Mouse (Mus musculus): Measurements from ENCODE around the gene Plagl2. TPM values are rescaled to one million over a fixed set of nuclear protein-coding genes. Genes with fewer than 3 reads are reported as not detected.
A peak's percentile ranks its signal among the peaks of the same experiment; 100 is the strongest.

Gene Plagl2
- polyA plus RNA-seq, 1 experiment from 2014 or later: 29.0 TPM

DNA sequence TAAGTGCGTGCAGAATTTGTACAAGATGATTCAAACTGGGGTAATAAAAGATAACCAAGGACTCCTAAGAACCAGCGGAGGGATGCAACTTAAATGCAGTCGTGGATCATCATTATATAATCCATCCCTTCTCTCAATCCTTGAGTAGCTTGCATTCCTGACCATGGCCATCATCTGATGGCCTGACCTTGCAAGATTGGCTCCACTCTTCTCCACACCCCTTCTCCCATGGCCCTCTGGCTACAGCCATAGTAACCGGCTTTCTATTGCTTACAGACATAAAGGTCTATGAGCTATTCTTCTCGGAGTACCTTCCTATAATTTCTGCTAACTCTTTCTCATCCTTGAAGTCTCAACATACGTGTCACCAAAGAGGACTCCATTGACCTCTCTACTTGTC, 930 bp upstream of the Plagl2 start:
- Histone ChIP-seq H3K4me2 (replicated peaks; ENCODE audit: low read depth, low read length) (peak overlapping the region; percentile 38), H3K27me3 (ENCODE audit: control insufficient read depth, insufficient read depth, low read length) (no peaks in the 10 kb centered on the region), H3K9me3 (ENCODE audit: control insufficient read depth, low read depth, low read length) (no peaks in the 10 kb centered on the region), H3K9ac (replicated peaks; ENCODE audit: low read depth, low read length) (peak overlapping the region; percentile 98; the same call in 1 of the 2 replicates), H3K36me3 (ENCODE audit: control insufficient read depth, insufficient read depth, low read length) (peaks cover 19% of the 10 kb centered on the region; the same call in 1 of the 2 replicates), H3K27ac (ENCODE audit: low read length) (0 out of 2 replicates have a peak overlapping the region, but pooled peaks have one; percentile 95), H3K4me1 (ENCODE audit: control insufficient read depth, insufficient read depth, low read length) (peaks cover 18% of the 10 kb centered on the region), H3K4me3 (ENCODE audit: low read depth, low read length) (peak overlapping the region; percentile 94)
- ATAC-seq (ENCODE audit: insufficient number of reproducible peaks, insufficient read depth, low FRiP score, low read depth): no peak
- 62% methylated on average over 6 of the region's 6 CpGs for WGBS

DNA sequence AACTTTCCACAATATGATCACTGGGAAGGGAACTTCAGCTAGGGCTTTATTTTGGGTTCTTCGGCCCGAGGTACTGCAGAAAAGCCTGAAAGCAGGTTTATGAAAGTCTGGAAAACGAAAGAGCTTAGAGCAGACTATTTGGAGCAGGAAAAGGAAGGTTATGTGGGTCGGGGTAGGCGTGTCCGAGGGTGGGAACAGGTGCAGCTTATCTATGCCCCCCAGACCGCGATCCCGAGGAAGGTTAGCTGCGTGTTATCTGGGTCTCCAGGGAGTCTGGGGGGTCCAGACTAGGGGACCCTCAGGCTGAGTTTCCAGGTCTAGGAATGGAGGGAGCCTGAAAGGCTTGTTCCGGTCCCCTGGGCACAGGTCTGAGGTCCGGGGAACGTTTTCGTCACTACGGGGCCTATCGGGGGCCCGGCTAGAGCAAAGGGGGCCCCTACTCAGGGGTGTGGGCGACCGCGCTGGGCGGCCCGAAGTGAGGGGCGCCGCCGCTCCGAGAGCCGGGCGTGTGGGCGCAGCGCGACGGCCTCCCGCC, 458 bp downstream of the Plagl2 start:
- Histone ChIP-seq H3K4me2 (replicated peaks; ENCODE audit: low read depth, low read length) (peak overlapping the region; percentile 81), H3K9me3 (ENCODE audit: control insufficient read depth, low read depth, low read length) (no peaks in the 10 kb centered on the region), H3K36me3 (ENCODE audit: control insufficient read depth, insufficient read depth, low read length) (peaks cover 16% of the 10 kb centered on the region), H3K27ac (ENCODE audit: low read length) (peak overlapping the region; percentile 95), H3K4me3 (ENCODE audit: low read depth, low read length) (peak overlapping the region; percentile 94), H3K4me1 (ENCODE audit: control insufficient read depth, insufficient read depth, low read length) (peaks cover 23% of the 10 kb centered on the region), H3K27me3 (ENCODE audit: control insufficient read depth, insufficient read depth, low read length) (no peaks in the 10 kb centered on the region), H3K9ac (replicated peaks; ENCODE audit: low read depth, low read length) (peak overlapping the region; percentile 98)
- 1% methylated on average over 28 of the region's 33 CpGs for WGBS
- peak; percentile 59 for ATAC-seq (ENCODE audit: insufficient number of reproducible peaks, insufficient read depth, low FRiP score, low read depth)

DNA sequence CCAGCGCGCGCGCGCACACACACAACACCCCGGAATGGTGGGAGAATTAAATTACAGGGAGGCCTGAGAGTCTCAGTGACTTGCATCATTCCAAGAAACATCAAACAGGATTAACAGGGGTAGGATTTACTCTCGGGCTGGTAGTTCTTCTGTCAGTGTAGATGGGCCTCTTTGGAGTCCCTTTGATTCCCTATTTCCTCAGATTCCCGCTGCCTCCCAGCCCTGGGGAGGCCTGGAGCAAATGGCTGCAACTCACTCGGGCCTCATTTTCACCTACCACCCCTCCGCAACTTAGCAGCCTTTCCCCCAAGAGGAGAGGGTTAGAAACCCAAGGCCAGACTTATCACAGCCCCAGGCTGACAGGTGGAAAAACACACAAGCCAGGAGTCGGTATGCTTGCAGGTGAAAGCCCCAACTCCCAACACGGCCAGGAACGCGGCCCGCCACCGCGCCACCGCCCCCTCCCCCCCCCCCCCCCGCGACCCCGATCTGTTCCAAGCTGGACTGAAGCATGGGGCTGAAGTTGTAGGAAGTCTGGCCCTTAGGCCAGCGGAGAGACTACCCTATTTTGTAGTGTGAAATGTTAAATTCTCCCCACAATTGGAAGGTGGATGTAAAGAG, 1.3 kb downstream of the Plagl2 start:
- Histone ChIP-seq H3K27me3 (ENCODE audit: control insufficient read depth, insufficient read depth, low read length) (no peaks in the 10 kb centered on the region), H3K9me3 (ENCODE audit: control insufficient read depth, low read depth, low read length) (no peaks in the 10 kb centered on the region), H3K4me2 (replicated peaks; ENCODE audit: low read depth, low read length) (peak overlapping the region; percentile 81), H3K4me1 (ENCODE audit: control insufficient read depth, insufficient read depth, low read length) (peaks cover 25% of the 10 kb centered on the region), H3K36me3 (ENCODE audit: control insufficient read depth, insufficient read depth, low read length) (peaks cover 16% of the 10 kb centered on the region), H3K4me3 (ENCODE audit: low read depth, low read length) (peak overlapping the region; percentile 94), H3K27ac (ENCODE audit: low read length) (peak overlapping the region; percentile 95; the same call in 1 of the 2 replicates), H3K9ac (replicated peaks; ENCODE audit: low read depth, low read length) (peak overlapping the region; percentile 98; the same call in 1 of the 2 replicates)
- WGBS: 4% methylated on average over 21 of the region's 22 CpGs
- ATAC-seq (ENCODE audit: insufficient number of reproducible peaks, insufficient read depth, low FRiP score, low read depth): no peak

- H3K27me3 ChIP-seq (ENCODE audit: control insufficient read depth, insufficient read depth, low read length): no peaks in the 10 kb centered on the region
- H3K27ac ChIP-seq (ENCODE audit: low read length): peak overlapping the region; percentile 95
- peak overlapping the region; percentile 81 for H3K4me2 ChIP-seq (replicated peaks; ENCODE audit: low read depth, low read length)
- H3K9me3 ChIP-seq (ENCODE audit: control insufficient read depth, low read depth, low read length): no peaks in the 10 kb centered on the region
- H3K4me3 ChIP-seq (ENCODE audit: low read depth, low read length): peak overlapping the region; percentile 94
- WGBS: 54% methylated on average over 7 of the region's 7 CpGs
- H3K9ac ChIP-seq (replicated peaks; ENCODE audit: low read depth, low read length): peak overlapping the region; percentile 98; the same call in 1 of the 2 replicates
- H3K36me3 ChIP-seq (ENCODE audit: control insufficient read depth, insufficient read depth, low read length): peaks cover 21% of the 10 kb centered on the region
- no peak for ATAC-seq (ENCODE audit: insufficient number of reproducible peaks, insufficient read depth, low FRiP score, low read depth)
- peaks cover 25% of the 10 kb centered on the region for H3K4me1 ChIP-seq (ENCODE audit: control insufficient read depth, insufficient read depth, low read length)
These were observed 2.0 kb downstream of the Plagl2 start for GRCm38 (mm10) chr2:153239021-153239859.

DNA sequence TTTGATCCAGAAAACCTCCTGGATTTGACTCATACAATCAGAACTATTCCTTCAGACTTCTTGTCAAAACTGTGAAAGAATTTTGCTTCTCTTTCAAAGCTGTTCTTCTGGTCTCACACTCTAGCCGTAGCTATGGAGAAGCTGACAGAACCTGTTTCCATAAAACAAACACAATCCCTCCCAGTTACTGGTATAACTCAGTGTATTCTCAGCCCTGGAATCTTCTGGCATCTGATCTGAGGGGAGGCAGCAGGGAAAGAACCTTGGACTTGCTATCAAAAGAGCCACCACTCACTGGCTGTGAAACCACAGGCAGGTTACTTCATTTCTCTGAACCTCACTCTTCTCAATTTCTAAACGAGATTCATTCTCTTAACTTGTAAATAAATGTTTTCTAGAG, 2.8 kb downstream of the Plagl2 start:
- WGBS: 52% methylated on average over 2 of the region's 2 CpGs
- no peak for ATAC-seq (ENCODE audit: insufficient number of reproducible peaks, insufficient read depth, low FRiP score, low read depth)
- H3K27me3 ChIP-seq (ENCODE audit: control insufficient read depth, insufficient read depth, low read length): no peaks in the 10 kb centered on the region
- H3K4me1 ChIP-seq (ENCODE audit: control insufficient read depth, insufficient read depth, low read length): peaks cover 25% of the 10 kb centered on the region
- no peak overlapping the region for H3K4me3 ChIP-seq (ENCODE audit: low read depth, low read length)
- 0 out of 2 replicates have a peak overlapping the region, but pooled peaks have one; percentile 1 for H3K9ac ChIP-seq (replicated peaks; ENCODE audit: low read depth, low read length)
- H3K9me3 ChIP-seq (ENCODE audit: control insufficient read depth, low read depth, low read length): no peaks in the 10 kb centered on the region
- peaks cover 28% of the 10 kb centered on the region for H3K36me3 ChIP-seq (ENCODE audit: control insufficient read depth, insufficient read depth, low read length)
- H3K4me2 ChIP-seq (replicated peaks; ENCODE audit: low read depth, low read length): peak overlapping the region; percentile 81
- H3K27ac ChIP-seq (ENCODE audit: low read length): peak overlapping the region; percentile 95

DNA sequence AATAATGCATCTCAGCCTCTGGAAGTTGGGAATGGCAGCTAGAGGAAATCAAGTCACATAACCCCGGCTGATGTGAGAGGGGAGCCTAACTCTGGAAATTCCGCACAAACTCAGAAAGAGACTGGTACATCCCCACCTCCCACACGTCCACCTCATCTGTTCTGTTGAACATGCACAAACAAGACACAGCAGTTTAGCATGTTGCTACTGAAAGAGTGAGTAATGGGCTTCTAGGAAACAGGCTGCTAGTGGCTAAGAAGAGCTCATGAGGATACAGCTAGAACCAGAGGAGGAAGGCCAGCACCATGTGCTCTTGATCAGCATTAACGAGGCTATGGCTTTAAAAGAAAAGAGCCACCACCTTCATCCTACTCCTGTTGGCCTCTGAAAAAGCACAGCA, 3.3 kb downstream of the Plagl2 start:
- Histone ChIP-seq H3K27me3 (ENCODE audit: control insufficient read depth, insufficient read depth, low read length) (no peaks in the 10 kb centered on the region), H3K27ac (ENCODE audit: low read length) (peak overlapping the region; percentile 62), H3K4me1 (ENCODE audit: control insufficient read depth, insufficient read depth, low read length) (peaks cover 25% of the 10 kb centered on the region), H3K4me2 (replicated peaks; ENCODE audit: low read depth, low read length) (peak overlapping the region; percentile 1; the same call in 1 of the 2 replicates), H3K9me3 (ENCODE audit: control insufficient read depth, low read depth, low read length) (no peaks in the 10 kb centered on the region), H3K4me3 (ENCODE audit: low read depth, low read length) (no peak overlapping the region), H3K36me3 (ENCODE audit: control insufficient read depth, insufficient read depth, low read length) (peaks cover 31% of the 10 kb centered on the region), H3K9ac (replicated peaks; ENCODE audit: low read depth, low read length) (no peak overlapping the region)
- 61% methylated on average over 4 of the region's 4 CpGs for WGBS
- no peak for ATAC-seq (ENCODE audit: insufficient number of reproducible peaks, insufficient read depth, low FRiP score, low read depth)

DNA sequence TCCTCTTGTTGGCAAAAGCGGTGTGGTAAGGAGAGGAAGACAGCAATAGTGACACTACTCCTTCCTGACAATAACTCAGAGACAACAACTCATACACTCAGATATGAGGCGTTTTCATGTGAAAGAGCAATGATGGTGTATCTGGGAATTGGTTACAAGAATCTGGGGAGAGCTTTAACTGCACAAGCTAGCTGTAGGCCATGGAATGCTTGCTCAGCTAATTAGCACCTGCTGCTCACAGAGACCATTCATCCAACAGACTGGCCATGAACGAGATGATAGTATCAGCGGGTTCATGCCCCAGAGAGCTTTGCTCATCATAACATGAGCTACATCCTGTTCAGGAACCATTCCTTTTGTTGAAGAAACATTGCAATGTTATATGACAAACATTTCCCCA, 4.0 kb downstream of the Plagl2 start:
- no peak for ATAC-seq (ENCODE audit: insufficient number of reproducible peaks, insufficient read depth, low FRiP score, low read depth)
- peaks cover 22% of the 10 kb centered on the region for H3K4me1 ChIP-seq (ENCODE audit: control insufficient read depth, insufficient read depth, low read length)
- WGBS: 63% methylated on average over 4 of the region's 4 CpGs
- no peak overlapping the region for H3K4me3 ChIP-seq (ENCODE audit: low read depth, low read length)
- H3K27me3 ChIP-seq (ENCODE audit: control insufficient read depth, insufficient read depth, low read length): no peaks in the 10 kb centered on the region
- peak overlapping the region; percentile 62; the same call in 1 of the 2 replicates for H3K27ac ChIP-seq (ENCODE audit: low read length)
- no peak overlapping the region for H3K9ac ChIP-seq (replicated peaks; ENCODE audit: low read depth, low read length)
- peak overlapping the region; percentile 1; the same call in 1 of the 2 replicates for H3K4me2 ChIP-seq (replicated peaks; ENCODE audit: low read depth, low read length)
- H3K9me3 ChIP-seq (ENCODE audit: control insufficient read depth, low read depth, low read length): no peaks in the 10 kb centered on the region
- H3K36me3 ChIP-seq (ENCODE audit: control insufficient read depth, insufficient read depth, low read length): peaks cover 35% of the 10 kb centered on the region

GRCm38 (mm10) chr2:153228523-153228922, 12.7 kb downstream of the Plagl2 start:
- no peaks in the 10 kb centered on the region for H3K27me3 ChIP-seq (ENCODE audit: control insufficient read depth, insufficient read depth, low read length)
- WGBS: 84% methylated on average over 5 of the region's 5 CpGs

More at GRCm38 (mm10) chr2:153228523-153228922, 12.7 kb downstream of the Plagl2 start:
- H3K4me3 ChIP-seq (ENCODE audit: low read depth, low read length): no peak overlapping the region
- peaks cover 45% of the 10 kb centered on the region for H3K36me3 ChIP-seq (ENCODE audit: control insufficient read depth, insufficient read depth, low read length)
- ATAC-seq (ENCODE audit: insufficient number of reproducible peaks, insufficient read depth, low FRiP score, low read depth): no peak
- H3K9ac ChIP-seq (replicated peaks; ENCODE audit: low read depth, low read length): no peak overlapping the region
- H3K4me1 ChIP-seq (ENCODE audit: control insufficient read depth, insufficient read depth, low read length): peaks cover 3% of the 10 kb centered on the region; the same call in 1 of the 2 replicates
- no peaks in the 10 kb centered on the region for H3K9me3 ChIP-seq (ENCODE audit: control insufficient read depth, low read depth, low read length)
- H3K4me2 ChIP-seq (replicated peaks; ENCODE audit: low read depth, low read length): no peak overlapping the region
- no peak overlapping the region for H3K27ac ChIP-seq (ENCODE audit: low read length)
